Mouse (Mus musculus) CH12.LX (cell line): Measurements from ENCODE around the gene Lrch3. TPM values are rescaled to one million over a fixed set of nuclear protein-coding genes. Genes with fewer than 3 reads are reported as not detected.

Experiments
- DNase-seq: peaks from one replicate; pipeline ENCODE4 v3.0.0-alpha.2; 2013; ENCODE audit errors: extremely low read depth
- H3K27ac ChIP-seq: 2 replicates; pipeline ENCODE4 v1.5.1; 2012; ENCODE audit warnings: low read depth, mild to moderate bottlenecking, control low read depth, moderate library complexity; ENCODE audit not compliant: insufficient read depth
- H3K27me3 ChIP-seq: replicated peaks from 2 replicates; pipeline ENCODE3; 2012; ENCODE audit warnings: inconsistent platforms
- H3K36me3 ChIP-seq, 2 experiments: replicated peaks in 1 of 2; 2 replicates each; pipeline versions ENCODE3 to v1.6.1; 2012; ENCODE audit warnings: inconsistent platforms in 1 of 2, low read length in 1 of 2, mild to moderate bottlenecking in 1 of 2, mixed read lengths in 1 of 2, moderate library complexity in 1 of 2; ENCODE audit not compliant: control insufficient read depth in 1 of 2, insufficient read depth in 1 of 2
- H3K4me1 ChIP-seq, 2 experiments: 2 replicates each; pipeline ENCODE4 v1.6.1; 2012; ENCODE audit warnings: inconsistent platforms in 1 of 2, moderate library complexity in 1 of 2; ENCODE audit not compliant: insufficient read depth in 2 of 2, control insufficient read depth in 1 of 2
- H3K4me2 ChIP-seq: 2 replicates; pipeline ENCODE4 v1.6.1; 2012; ENCODE audit warnings: low read depth, mild to moderate bottlenecking, control low read depth; ENCODE audit not compliant: poor library complexity, insufficient read depth, severe bottlenecking
- H3K4me3 ChIP-seq, 3 experiments: fragments of 150-350 bp in 1 of 3; sonication (generic) in 1 of 3; replicated peaks in 1 of 3; 2 replicates each; pipeline versions ENCODE3 to v1.5.1; 2011 to 2012; ENCODE audit warnings: low read depth in 2 of 3, low read length in 2 of 3, mild to moderate bottlenecking in 2 of 3, moderate library complexity in 2 of 3, control low read depth in 1 of 3, improper control_type of control experiment in 1 of 3, inconsistent platforms in 1 of 3, mixed read lengths in 1 of 3; ENCODE audit not compliant: poor library complexity in 1 of 3
- H3K79me2 ChIP-seq: replicated peaks from 2 replicates; pipeline ENCODE4 v1.6.1; 2012; ENCODE audit warnings: mild to moderate bottlenecking, moderate library complexity; ENCODE audit not compliant: control insufficient read depth, poor library complexity, insufficient read depth, severe bottlenecking; ENCODE audit errors: extremely low read depth
- H3K9ac ChIP-seq: 2 replicates; pipeline ENCODE4 v1.6.1; 2012; ENCODE audit warnings: low read depth, mild to moderate bottlenecking, control low read depth, moderate library complexity; ENCODE audit not compliant: insufficient read depth
- H3K9me3 ChIP-seq: replicated peaks from 2 replicates; pipeline ENCODE3; 2012; ENCODE audit warnings: low read length, inconsistent platforms, mixed read lengths
- BHLHE40 ChIP-seq: IDR thresholded peaks from 2 replicates; pipeline ENCODE4 v1.6.1; 2011; ENCODE audit warnings: mild to moderate bottlenecking, low read depth, low read length, improper control_type of control experiment
- CHD1 ChIP-seq: IDR thresholded peaks from 2 replicates; pipeline ENCODE4 v1.6.1; 2012; ENCODE audit warnings: low read depth, low read length, improper control_type of control experiment, inconsistent platforms
- ELF1 ChIP-seq: IDR thresholded peaks from 2 replicates; pipeline ENCODE4 v1.6.1; 2014; ENCODE audit warnings: low read depth, mild to moderate bottlenecking, inconsistent platforms, low read length, improper control_type of control experiment
- EP300 ChIP-seq: IDR thresholded peaks from 2 replicates; pipeline ENCODE4 v1.6.1; 2011; ENCODE audit warnings: low read length, improper control_type of control experiment
- JUND ChIP-seq: conservative IDR thresholded peaks from 2 replicates; pipeline ENCODE4 v1.6.1; 2011; ENCODE audit warnings: low read depth, low read length, improper control_type of control experiment
- MAX ChIP-seq: IDR thresholded peaks from 2 replicates; pipeline ENCODE4 v1.6.1; 2011; ENCODE audit warnings: low read length, improper control_type of control experiment
- NRF1 ChIP-seq: IDR thresholded peaks from 2 replicates; pipeline ENCODE4 v1.6.1; 2014; ENCODE audit warnings: low read depth, mild to moderate bottlenecking, inconsistent platforms, low read length, improper control_type of control experiment, moderate library complexity
- POLR2AphosphoS2 ChIP-seq: IDR thresholded peaks from 2 replicates; pipeline ENCODE4 v1.6.1; 2011; ENCODE audit warnings: low read depth, low read length, improper control_type of control experiment
- RAD21 ChIP-seq: IDR thresholded peaks from 2 replicates; pipeline ENCODE4 v1.6.1; 2011; ENCODE audit warnings: low read depth, mild to moderate bottlenecking, low read length, improper control_type of control experiment, moderate library complexity
- TBP ChIP-seq: conservative IDR thresholded peaks from 2 replicates; pipeline ENCODE4 v1.6.1; 2011; ENCODE audit warnings: low read depth, low read length, improper control_type of control experiment
- TCF12 ChIP-seq: IDR thresholded peaks from 2 replicates; pipeline ENCODE4 v1.6.1; 2014; ENCODE audit warnings: low read depth, mild to moderate bottlenecking, inconsistent platforms, low read length, improper control_type of control experiment
- USF2 ChIP-seq: conservative IDR thresholded peaks from 2 replicates; pipeline ENCODE4 v1.6.1; 2011; ENCODE audit warnings: low read depth, low read length, improper control_type of control experiment
- ZC3H11A ChIP-seq: IDR thresholded peaks from 2 replicates; pipeline ENCODE4 v1.6.1; 2012; ENCODE audit warnings: low read depth, mild to moderate bottlenecking, inconsistent platforms, low read length, improper control_type of control experiment
- ZKSCAN1 ChIP-seq: IDR thresholded peaks from 2 replicates; pipeline ENCODE4 v1.6.1; 2012; ENCODE audit warnings: low read depth, inconsistent platforms, low read length, improper control_type of control experiment, borderline replicate concordance
- ZMIZ1 ChIP-seq: IDR thresholded peaks from 2 replicates; pipeline ENCODE4 v1.6.1; 2012; ENCODE audit warnings: low read depth, mild to moderate bottlenecking, inconsistent platforms, low read length, improper control_type of control experiment
- dilution Hi-C: fragments of 300-500 bp; cut with MboI; formaldehyde crosslinking; loops from 2 replicates; pipeline ENCODE4 v1.14.3; 2020; ENCODE audit warnings: low sequenced_read_pairs; ENCODE audit not compliant: extremely low pct_unique_long_range_greater_than_20kb, extremely low pct_ligation_motif_present
- in situ Hi-C: fragments of 300-500 bp; cut with MboI; formaldehyde crosslinking; loops from 3 replicates; pipeline ENCODE4 v1.14.3; 2019; ENCODE audit warnings: low sequenced_read_pairs, low pct_ligation_motif_present, low pct_unique_long_range_greater_than_20kb, mixed read lengths
- polyA plus RNA-seq: library from polyadenylated mRNA; unstranded; fragments of >175 nt; gene quantifications from 2 replicates; pipeline ENCODE4 v1.2.1, GENCODE M21; 2012; ENCODE audit warnings: low read depth; ENCODE audit not compliant: insufficient read length
- total RNA-seq, 2 experiments: library from RNA; depleted of rRNA; stranded (reverse); fragments of 300-350 nt in 1 of 2; fragments of >200 nt in 1 of 2; gene quantifications; 2 replicates each; pipeline ENCODE4 v1.2.3; 2012 to 2014

Lrch3 gene
- total and polyA plus RNA-seq, 3 experiments = 11.9 to 20.7 (median 16.1) TPM

DNA sequence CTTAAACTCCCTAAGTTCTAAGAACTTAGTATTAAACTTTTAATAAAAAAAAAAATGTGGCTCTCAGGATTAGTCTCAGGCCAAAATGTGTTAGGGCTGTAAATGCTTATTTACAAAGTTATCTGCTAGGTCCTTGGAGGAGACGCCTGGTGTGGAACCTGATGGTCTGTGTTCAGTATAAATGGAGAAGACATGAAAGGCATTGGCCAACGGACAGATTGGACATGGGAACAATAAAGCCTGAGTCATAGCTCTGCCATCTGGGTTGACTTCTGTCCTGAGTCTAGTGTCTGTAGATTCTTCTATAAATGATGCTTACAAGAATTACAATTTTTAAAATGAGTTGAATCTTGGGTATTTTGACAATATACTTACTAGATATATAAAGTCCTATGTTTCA is 7.7 kb upstream of the Lrch3 start:
- Histone ChIP-seq H3K27me3 (no peaks in the 10 kb centered on the region), H3K9ac (no peak overlapping the region), H3K4me2 (no peak overlapping the region), H3K4me3 (no peak overlapping the region), H3K27ac (no peak overlapping the region), H3K9me3 (no peaks in the 10 kb centered on the region), H3K4me1 (peaks cover 3 to 19% of the 10 kb centered on the region in 2 experiments), H3K79me2 (peaks cover 6% of the 10 kb centered on the region; the same call in 1 of the 2 replicates), H3K36me3 (peaks cover 23 to 57% of the 10 kb centered on the region in 2 experiments)
- no peak for DNase-seq
- no peak for TF ChIP-seq EP300
- no peak for TF ChIP-seq POLR2AphosphoS2
- no peak for TF ChIP-seq BHLHE40
- TF ChIP-seq TBP = no peak
- no peak for TF ChIP-seq NRF1
- no peak for TF ChIP-seq CHD1
- TF ChIP-seq RAD21 = no peak
- TF ChIP-seq ZC3H11A = no peak
- TF ChIP-seq MAX = no peak
- TF ChIP-seq ZMIZ1 = no peak
- in situ Hi-C loops (no loop called here), dilution Hi-C loops (no loop called here)

DNA sequence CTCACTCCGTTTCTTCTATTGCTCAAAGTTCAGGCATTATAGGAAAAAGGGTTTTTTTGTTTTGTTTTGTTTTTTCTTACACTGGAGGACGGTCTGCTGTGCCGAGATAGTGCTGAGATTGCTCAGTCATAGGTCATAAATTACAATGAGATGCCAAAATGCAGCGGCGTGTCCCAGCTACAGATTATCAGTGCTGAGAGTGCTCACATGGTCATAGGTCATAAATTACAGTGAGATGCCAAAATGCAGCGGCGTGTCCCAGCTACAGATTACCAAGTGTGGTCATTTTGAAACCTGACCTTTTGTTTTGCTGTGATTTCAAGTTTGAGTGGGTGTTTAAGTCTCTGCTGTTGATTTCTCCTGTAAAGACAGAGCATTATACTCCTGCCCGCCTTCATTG is 7.2 kb upstream of the Lrch3 start:
- H3K79me2 ChIP-seq = peaks cover 6% of the 10 kb centered on the region; the same call in 1 of the 2 replicates
- no peak for TF ChIP-seq ELF1
- TF ChIP-seq ZMIZ1 = no peak
- no peak for TF ChIP-seq RAD21
- TF ChIP-seq ZKSCAN1 = no peak
- no peak for TF ChIP-seq MAX
- TF ChIP-seq USF2 = no peak
- no peak for TF ChIP-seq TCF12
- no peak for TF ChIP-seq JUND
- H3K9me3 ChIP-seq = no peaks in the 10 kb centered on the region
- H3K27me3 ChIP-seq = no peaks in the 10 kb centered on the region
- dilution Hi-C loops = no loop called here
- no peak overlapping the region for H3K4me2 ChIP-seq
- DNase-seq = no peak
- no peak overlapping the region for H3K27ac ChIP-seq
- H3K4me3 ChIP-seq = no peak overlapping the region
- H3K36me3 ChIP-seq = peaks cover 21 to 53% of the 10 kb centered on the region in 2 experiments
- peaks cover 0 to 13% of the 10 kb centered on the region in 2 experiments; a peak in 2 of 4 replicates for H3K4me1 ChIP-seq
- H3K9ac ChIP-seq = no peak overlapping the region
- in situ Hi-C loops = no loop called here
